ENCODE assay signal across 19 mouse cellular contexts in genomic region chr1:152456266-152456665, GRCm38 (mm10). TPM values are rescaled to one million over a fixed set of nuclear protein-coding genes. Genes with fewer than 3 reads are reported as not detected.
DNase-seq lines count a peak whose midpoint lies in the region; ATAC-seq and TF ChIP-seq lines count a peak whose summit lies in the region.
"Had no signal": no experiment of that assay in that cellular context is flagged by ENCODE, and none has a peak within 500 bp of the region (broad histone marks: within the 10 kb centered on the region; RNA-seq: fewer than 3 reads in every experiment).

No protein-coding gene starts in this region.

- no peak overlapping the region for H3K9ac ChIP-seq in heart, postnatal 0 days (replicated peaks; ENCODE audit: low read depth, low read length)
- H3K9ac ChIP-seq in lung, embryonic 15.5 days, result no peak overlapping the region
- H3K9ac ChIP-seq in hindbrain, embryonic 16.5 days (ENCODE audit: low read depth, low read length), result no peak overlapping the region
- H3K9ac ChIP-seq in midbrain, embryonic 14.5 days (replicated peaks; ENCODE audit: low read length), result no peak overlapping the region
- H3K9ac ChIP-seq: heart, embryonic 15.5 days had no signal

- no peaks in the 10 kb centered on the region for H3K27me3 ChIP-seq in heart, postnatal 0 days (ENCODE audit: control insufficient read depth, insufficient read depth, low read length)
- H3K27me3 ChIP-seq in lung, embryonic 15.5 days, result no peaks in the 10 kb centered on the region
- H3K27me3 ChIP-seq in hindbrain, embryonic 16.5 days (replicated peaks; ENCODE audit: control insufficient read depth, insufficient read depth, low read length), result no peaks in the 10 kb centered on the region
- no peaks in the 10 kb centered on the region for H3K27me3 ChIP-seq in midbrain, embryonic 14.5 days (ENCODE audit: control insufficient read depth, insufficient read depth, low read length)
- H3K27me3 ChIP-seq: heart, embryonic 15.5 days had no signal

- 70% methylated on average over 3 of the region's 3 CpGs for whole genome bisulfite sequencing in heart, postnatal 0 days
- WGBS in lung, embryonic 15.5 days, result 49% methylated on average over 3 of the region's 3 CpGs
- 65% methylated on average over 3 of the region's 3 CpGs for WGBS in hindbrain, embryonic 16.5 days
- WGBS in midbrain, embryonic 14.5 days, result 85% methylated on average over 3 of the region's 3 CpGs

- H3K36me3 ChIP-seq in heart, postnatal 0 days (replicated peaks; ENCODE audit: control insufficient read depth, insufficient read depth, low read length), result no peaks in the 10 kb centered on the region
- H3K36me3 ChIP-seq in lung, embryonic 15.5 days, result no peaks in the 10 kb centered on the region
- H3K36me3 ChIP-seq in hindbrain, embryonic 16.5 days (ENCODE audit: control insufficient read depth, insufficient read depth, low read length), result no peaks in the 10 kb centered on the region
- H3K36me3 ChIP-seq in midbrain, embryonic 14.5 days (ENCODE audit: control insufficient read depth, insufficient read depth, low read length), result no peaks in the 10 kb centered on the region
- H3K36me3 ChIP-seq: heart, embryonic 15.5 days had no signal

- H3K9me3 ChIP-seq in heart, postnatal 0 days (replicated peaks; ENCODE audit: control insufficient read depth, low read length), result no peaks in the 10 kb centered on the region
- no peaks in the 10 kb centered on the region for H3K9me3 ChIP-seq in lung, embryonic 15.5 days
- no peaks in the 10 kb centered on the region for H3K9me3 ChIP-seq in hindbrain, embryonic 16.5 days (ENCODE audit: control insufficient read depth, low read length)
- no peaks in the 10 kb centered on the region for H3K9me3 ChIP-seq in midbrain, embryonic 14.5 days (ENCODE audit: control insufficient read depth, low read length)
- H3K9me3 ChIP-seq: heart, embryonic 15.5 days; megakaryocyte, embryonic 14.5 days had no signal

- H3K4me3 ChIP-seq in heart, postnatal 0 days (ENCODE audit: low read depth, low read length), result no peak overlapping the region
- H3K4me3 ChIP-seq in lung, embryonic 15.5 days, result no peak overlapping the region
- no peak overlapping the region for H3K4me3 ChIP-seq in hindbrain, embryonic 16.5 days (ENCODE audit: low read length)
- H3K4me3 ChIP-seq in midbrain, embryonic 14.5 days (replicated peaks; ENCODE audit: low read depth, low read length), result no peak overlapping the region
- H3K4me3 ChIP-seq: heart, embryonic 15.5 days; megakaryocyte, embryonic 14.5 days; myocyte had no signal

- H3K27ac ChIP-seq in heart, postnatal 0 days (ENCODE audit: low read depth), result 0 out of 2 replicates have a peak overlapping the region, but pooled peaks have one; percentile 20
- H3K27ac ChIP-seq in lung, embryonic 15.5 days, result peak overlapping the region; percentile 75
- 0 out of 2 replicates have a peak overlapping the region, but pooled peaks have one; percentile 11 for H3K27ac ChIP-seq in hindbrain, embryonic 16.5 days (ENCODE audit: low read depth, low read length)
- 0 out of 2 replicates have a peak overlapping the region, but pooled peaks have one; percentile 26 for H3K27ac ChIP-seq in midbrain, embryonic 14.5 days (replicated peaks; ENCODE audit: low read depth, low read length)
- H3K27ac ChIP-seq: heart, embryonic 15.5 days; kidney, postnatal 0 days had no signal

- no peak for DNase-seq in heart, postnatal 0 days (ENCODE audit: low spot score)
- no peak for DNase-seq in heart, postnatal 4 days
- DNase-seq in lung, postnatal 36 days, result no peak
- no peak for DNase-seq in midbrain, embryonic 14.5 days
- DNase-seq in embryo, embryonic 10.5 days (ENCODE audit: low spot score), result no peak
- DNase-seq: adrenal gland, adult 2 months; cerebellum, adult 8-10 months; kidney, adult 18-20 months; lung, postnatal 14 days; right cerebral cortex, postnatal 25 days; thymus, postnatal 36 days had no signal

- no peak for TF ChIP-seq EP300 in heart, postnatal 0 days (IDR thresholded peaks at IDR 0.05; ENCODE audit: low read depth)

- ATAC-seq in heart, postnatal 0 days (ENCODE audit: insufficient read depth, low read depth), result no peak
- no peak for ATAC-seq in lung, embryonic 15.5 days (ENCODE audit: borderline replicate concordance, extremely low read depth, low FRiP score, low TSS enrichment)
- no peak for ATAC-seq in hindbrain, embryonic 16.5 days
- ATAC-seq in midbrain, embryonic 14.5 days (ENCODE audit: low FRiP score, low TSS enrichment), result no peak

- no peak for TF ChIP-seq CTCF in heart, postnatal 0 days (IDR thresholded peaks at IDR 0.05; ENCODE audit: low read depth)

- no peak overlapping the region for H3K4me2 ChIP-seq in heart, postnatal 0 days (ENCODE audit: low read depth, low read length)
- H3K4me2 ChIP-seq in lung, embryonic 15.5 days, result no peak overlapping the region
- H3K4me2 ChIP-seq in hindbrain, embryonic 16.5 days (ENCODE audit: low read length), result no peak overlapping the region
- no peak overlapping the region for H3K4me2 ChIP-seq in midbrain, embryonic 14.5 days (ENCODE audit: low read length)
- H3K4me2 ChIP-seq: heart, embryonic 15.5 days; liver, embryonic 11.5 days had no signal

- H3K4me1 ChIP-seq in heart, postnatal 0 days (ENCODE audit: control insufficient read depth, insufficient read depth), result peaks cover 14% of the 10 kb centered on the region; the same call in 1 of the 2 replicates
- peaks cover 12% of the 10 kb centered on the region; the same call in 1 of the 2 replicates for H3K4me1 ChIP-seq in lung, embryonic 15.5 days
- no peaks in the 10 kb centered on the region; the same call in 1 of the 2 replicates for H3K4me1 ChIP-seq in hindbrain, embryonic 16.5 days (ENCODE audit: control insufficient read depth, insufficient read depth, low read depth, low read length)
- peaks cover 24% of the 10 kb centered on the region for H3K4me1 ChIP-seq in midbrain, embryonic 14.5 days (ENCODE audit: control insufficient read depth, insufficient read depth, low read length)
- H3K4me1 ChIP-seq: megakaryocyte, embryonic 14.5 days had no signal

RNA-seq across cellular contexts. Expression of gene Colgalt2, which starts 56.6 kb away (rescaled TPM):
- total RNA-seq in heart, postnatal 0 days (2014; rRNA removed; ENCODE audit: low replicate concordance), result 4.5 and 4.6 TPM in 2 replicates
- 1.5 and 1.7 TPM in 2 replicates for polyA plus RNA-seq in heart, postnatal 0 days (2015; fragmentation: Nextera tagmentation; extraction: Ambion mirVana)
- total RNA-seq in heart, postnatal 4 days (2021), result 1 to 10 TPM; 2.3 to 3.2 TPM
- polyA plus RNA-seq in lung, embryonic 15.5 days (2015; fragmentation: Nextera tagmentation; extraction: Ambion mirVana), result 1.0 and 1.2 TPM in 2 replicates
- polyA plus RNA-seq in hindbrain, embryonic 16.5 days (2015; fragmentation: Nextera tagmentation; extraction: Ambion mirVana), result 4.2 and 4.4 TPM in 2 replicates
- 4.0 and 4.2 TPM in 2 replicates for polyA plus RNA-seq in midbrain, embryonic 14.5 days (2014; fragmentation: Nextera tagmentation; extraction: Ambion mirVana)
- total RNA-seq: common myeloid progenitor, adult 5-6 weeks had no signal
- polyA plus RNA-seq: myocyte had no signal

Comparison
In these comparisons a context has a peak if more than half of its experiments do, and no peak if none do; other contexts are left out.
1. H3K27ac ChIP-seq: peak in every context shown above with its lines; median percentile 75 in lung, embryonic 15.5 days; 26 in midbrain, embryonic 14.5 days; 20 in heart, postnatal 0 days; 11 in hindbrain, embryonic 16.5 days.